Mouse (Mus musculus): Measurements from ENCODE around the gene Urb2.

- no peak for TF ChIP-seq EP300 (IDR thresholded peaks at IDR 0.05; ENCODE audit: insufficient read depth, low read depth, low read length)
- no peak for TF ChIP-seq CTCF (IDR thresholded peaks at IDR 0.05)
- TF ChIP-seq POLR2A (IDR thresholded peaks at IDR 0.05; ENCODE audit: insufficient read depth, low read depth, low read length): no peak
Measured at GRCm38 (mm10) chr8:124080467-124081326, 59.4 kb downstream of the Urb2 start.
